Mouse (Mus musculus): ENCODE measurements around the gene Naf1. TPM values are rescaled to one million over a fixed set of nuclear protein-coding genes. Genes with fewer than 3 reads are reported as not detected.
A peak's percentile ranks its signal among the peaks of the same experiment; 100 is the strongest.

Naf1 gene
- polyA plus RNA-seq (2015; fragmentation: Nextera tagmentation; extraction: Ambion mirVana), result 2.9 and 3.4 TPM in 2 replicates

- ATAC-seq, result peak; percentile 98
- Histone ChIP-seq H3K9ac (peak within 1 kb of the TSS; percentile 74), H3K9me3 (no peaks in the 10 kb centered on the region), H3K36me3 (no peaks in the 10 kb centered on the region), H3K27me3 (replicated peaks) (no peaks in the 10 kb centered on the region), H3K27ac (no peak within 1 kb of the TSS), H3K4me3 (replicated peaks) (peak within 1 kb of the TSS; percentile 89), H3K4me1 (replicated peaks) (peaks cover 9% of the 10 kb centered on the region; the same call in 1 of the 2 replicates), H3K4me2 (replicated peaks) (peak within 1 kb of the TSS; percentile 82)
- WGBS, result under 1% methylated on average over 37 of the region's 37 CpGs
Observed at GRCm38 (mm10) chr8:66860023-66860422, at the start of gene Naf1. Naf1 (plus strand) TSS chr8:66860217.

GRCm38 (mm10) chr8:66860921-66861588 lies 1.0 kb downstream of the Naf1 start:
- Histone ChIP-seq H3K9me3 (no peaks in the 10 kb centered on the region), H3K27ac (no peak overlapping the region), H3K9ac (peak overlapping the region; percentile 74), H3K4me2 (replicated peaks) (peak overlapping the region; percentile 82), H3K4me1 (replicated peaks) (peaks cover 9% of the 10 kb centered on the region; the same call in 1 of the 2 replicates), H3K36me3 (no peaks in the 10 kb centered on the region), H3K4me3 (replicated peaks) (peak overlapping the region; percentile 89), H3K27me3 (replicated peaks) (no peaks in the 10 kb centered on the region)
- WGBS, result 1% methylated on average over 46 of the region's 46 CpGs
- ATAC-seq, result peak; percentile 76

- Histone ChIP-seq H3K4me3 (replicated peaks) (peak overlapping the region; percentile 89), H3K27me3 (replicated peaks) (no peaks in the 10 kb centered on the region), H3K4me1 (replicated peaks) (peaks cover 9% of the 10 kb centered on the region; the same call in 1 of the 2 replicates), H3K9ac (0 out of 2 replicates have a peak overlapping the region, but pooled peaks have one; percentile 74), H3K9me3 (no peaks in the 10 kb centered on the region), H3K27ac (no peak overlapping the region), H3K36me3 (no peaks in the 10 kb centered on the region), H3K4me2 (replicated peaks) (peak overlapping the region; percentile 82)
- WGBS, result 59% methylated on average over 5 of the region's 5 CpGs
- no peak for ATAC-seq
Observed at GRCm38 (mm10) chr8:66861589-66862500, 1.8 kb downstream of the Naf1 start.

- Histone ChIP-seq H3K27ac (no peak overlapping the region), H3K27me3 (replicated peaks) (no peaks in the 10 kb centered on the region), H3K4me1 (replicated peaks) (peaks cover 9% of the 10 kb centered on the region; the same call in 1 of the 2 replicates), H3K36me3 (no peaks in the 10 kb centered on the region), H3K9ac (no peak overlapping the region), H3K4me3 (replicated peaks) (no peak overlapping the region), H3K4me2 (replicated peaks) (no peak overlapping the region), H3K9me3 (no peaks in the 10 kb centered on the region)
- 94% methylated on average over 3 of the region's 3 CpGs for WGBS
- no peak for ATAC-seq
Observed at GRCm38 (mm10) chr8:66863761-66864160, 3.7 kb downstream of the Naf1 start.

GRCm38 (mm10) chr8:66865120-66865519 lies 5.1 kb downstream of the Naf1 start:
- Histone ChIP-seq H3K27ac (no peak overlapping the region), H3K36me3 (no peaks in the 10 kb centered on the region), H3K9me3 (no peaks in the 10 kb centered on the region), H3K4me3 (replicated peaks) (no peak overlapping the region), H3K4me1 (replicated peaks) (peaks cover 9% of the 10 kb centered on the region; the same call in 1 of the 2 replicates), H3K27me3 (replicated peaks) (no peaks in the 10 kb centered on the region), H3K9ac (no peak overlapping the region), H3K4me2 (replicated peaks) (no peak overlapping the region)
- WGBS, result 77% methylated on average over 1 of the region's 1 CpGs
- no peak for ATAC-seq

- Histone ChIP-seq H3K9me3 (no peaks in the 10 kb centered on the region), H3K9ac (no peak overlapping the region), H3K4me1 (replicated peaks) (no peaks in the 10 kb centered on the region), H3K36me3 (no peaks in the 10 kb centered on the region), H3K27ac (no peak overlapping the region), H3K4me3 (replicated peaks) (no peak overlapping the region), H3K4me2 (replicated peaks) (no peak overlapping the region), H3K27me3 (replicated peaks) (no peaks in the 10 kb centered on the region)
- WGBS, result 75% methylated on average over 3 of the region's 3 CpGs
- no peak for ATAC-seq
Observed at GRCm38 (mm10) chr8:66867679-66868078, 7.7 kb downstream of the Naf1 start.

- 44% methylated on average over 1 of the region's 1 CpGs for WGBS
- Histone ChIP-seq H3K4me2 (replicated peaks) (no peak overlapping the region), H3K27me3 (replicated peaks) (no peaks in the 10 kb centered on the region), H3K36me3 (no peaks in the 10 kb centered on the region), H3K9ac (no peak overlapping the region), H3K9me3 (no peaks in the 10 kb centered on the region), H3K4me1 (replicated peaks) (no peaks in the 10 kb centered on the region), H3K4me3 (replicated peaks) (no peak overlapping the region), H3K27ac (no peak overlapping the region)
- no peak for ATAC-seq
Observed at GRCm38 (mm10) chr8:66869211-66869932, 9.4 kb downstream of the Naf1 start.

GRCm38 (mm10) chr8:66883866-66884265 lies 23.8 kb downstream of the Naf1 start:
- H3K27me3 ChIP-seq (replicated peaks), result no peaks in the 10 kb centered on the region
- no peaks in the 10 kb centered on the region for H3K4me1 ChIP-seq (replicated peaks)
- no peaks in the 10 kb centered on the region for H3K36me3 ChIP-seq
- no peak overlapping the region for H3K4me2 ChIP-seq (replicated peaks)
- H3K9me3 ChIP-seq, result no peaks in the 10 kb centered on the region
- H3K4me3 ChIP-seq (replicated peaks), result no peak overlapping the region
- H3K27ac ChIP-seq, result no peak overlapping the region
- 71% methylated on average over 1 of the region's 1 CpGs for WGBS
- H3K9ac ChIP-seq, result no peak overlapping the region
- ATAC-seq, result no peak

GRCm38 (mm10) chr8:66891879-66892278 lies 31.9 kb downstream of the Naf1 start:
- H3K9ac ChIP-seq, result no peak overlapping the region
- WGBS, result 82% methylated on average over 2 of the region's 2 CpGs
- H3K4me2 ChIP-seq (replicated peaks), result no peak overlapping the region
- no peaks in the 10 kb centered on the region for H3K27me3 ChIP-seq (replicated peaks)
- no peak overlapping the region for H3K4me3 ChIP-seq (replicated peaks)
- H3K4me1 ChIP-seq (replicated peaks), result no peaks in the 10 kb centered on the region
- no peaks in the 10 kb centered on the region for H3K9me3 ChIP-seq
- ATAC-seq, result no peak
- no peak overlapping the region for H3K27ac ChIP-seq
- no peaks in the 10 kb centered on the region for H3K36me3 ChIP-seq

- no peak overlapping the region for H3K4me3 ChIP-seq (replicated peaks)
- no peak overlapping the region for H3K9ac ChIP-seq
- H3K36me3 ChIP-seq, result no peaks in the 10 kb centered on the region
- no peak overlapping the region for H3K4me2 ChIP-seq (replicated peaks)
- 69% methylated on average over 2 of the region's 2 CpGs for WGBS
- H3K4me1 ChIP-seq (replicated peaks), result no peaks in the 10 kb centered on the region
- no peaks in the 10 kb centered on the region for H3K27me3 ChIP-seq (replicated peaks)
- no peak for ATAC-seq
- H3K27ac ChIP-seq, result no peak overlapping the region
- no peaks in the 10 kb centered on the region for H3K9me3 ChIP-seq
Observed at GRCm38 (mm10) chr8:66905000-66905399, 45.0 kb downstream of the Naf1 start.

GRCm38 (mm10) chr8:66905557-66905956 lies 45.5 kb downstream of the Naf1 start:
- 91% methylated on average over 4 of the region's 4 CpGs for WGBS

GRCm38 (mm10) chr8:66906116-66906515 lies 46.1 kb downstream of the Naf1 start:
- ATAC-seq, result no peak
- Histone ChIP-seq H3K27me3 (replicated peaks) (no peaks in the 10 kb centered on the region), H3K4me1 (replicated peaks) (no peaks in the 10 kb centered on the region), H3K9me3 (no peaks in the 10 kb centered on the region), H3K27ac (no peak overlapping the region), H3K4me3 (replicated peaks) (no peak overlapping the region), H3K9ac (no peak overlapping the region), H3K36me3 (no peaks in the 10 kb centered on the region), H3K4me2 (replicated peaks) (no peak overlapping the region)
- WGBS, result 82% methylated on average over 8 of the region's 8 CpGs

More at GRCm38 (mm10) chr8:66905557-66905956, 45.5 kb downstream of the Naf1 start:
- H3K4me2 ChIP-seq (replicated peaks), result no peak overlapping the region
- no peaks in the 10 kb centered on the region for H3K27me3 ChIP-seq (replicated peaks)
- H3K27ac ChIP-seq, result no peak overlapping the region
- H3K4me3 ChIP-seq (replicated peaks), result no peak overlapping the region
- no peak for ATAC-seq
- H3K9ac ChIP-seq, result no peak overlapping the region
- no peaks in the 10 kb centered on the region for H3K36me3 ChIP-seq
- no peaks in the 10 kb centered on the region for H3K9me3 ChIP-seq
- H3K4me1 ChIP-seq (replicated peaks), result no peaks in the 10 kb centered on the region
